ENCODE assay signal across 16 mouse cellular contexts in the genomic region with DNA sequence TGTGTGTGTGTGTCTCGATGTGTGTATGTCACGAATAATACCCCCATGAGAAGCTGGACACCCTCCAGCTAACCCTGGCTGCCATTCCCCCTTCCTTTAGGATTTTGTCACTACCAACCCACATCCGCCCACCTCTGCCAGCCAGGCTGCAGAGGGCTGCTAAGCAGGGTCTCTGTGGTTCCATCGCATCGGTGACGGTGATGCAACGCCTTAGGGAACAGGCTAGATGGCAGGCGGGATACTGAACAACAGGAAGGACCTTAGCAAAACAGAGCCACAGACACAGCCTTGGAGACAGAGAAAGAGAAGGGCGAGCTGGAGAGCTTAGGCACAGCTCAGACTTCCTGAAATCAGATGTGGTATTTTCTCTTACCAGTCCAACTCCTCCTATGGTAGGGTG. TPM values are rescaled to one million over a fixed set of nuclear protein-coding genes. Genes with fewer than 3 reads are reported as not detected.
DNase-seq lines count a peak whose midpoint lies in the region; ATAC-seq lines count a peak whose summit lies in the region.
"Had no signal": no experiment of that assay in that cellular context is flagged by ENCODE, and none has a peak within 500 bp of the region (broad histone marks: within the 10 kb centered on the region; RNA-seq: fewer than 3 reads in every experiment).

No protein-coding gene starts in this region.

- no peaks in the 10 kb centered on the region for H3K27me3 ChIP-seq in hindbrain, embryonic 15.5 days
- peaks cover 11% of the 10 kb centered on the region; the same call in 1 of the 2 replicates for H3K27me3 ChIP-seq in hindbrain, embryonic 12.5 days
- H3K27me3 ChIP-seq in neural tube, embryonic 13.5 days, result peaks cover 3% of the 10 kb centered on the region; the same call in 1 of the 2 replicates
- no peaks in the 10 kb centered on the region for H3K27me3 ChIP-seq in neural tube, embryonic 15.5 days (replicated peaks)

- peak overlapping the region; percentile 33; the same call in 1 of the 2 replicates for H3K27ac ChIP-seq in hindbrain, embryonic 15.5 days (replicated peaks)
- H3K27ac ChIP-seq in hindbrain, embryonic 12.5 days, result no peak overlapping the region
- H3K27ac ChIP-seq in neural tube, embryonic 13.5 days (replicated peaks), result 0 out of 2 replicates have a peak overlapping the region, but pooled peaks have one; percentile 11
- H3K27ac ChIP-seq in neural tube, embryonic 15.5 days (replicated peaks), result peak overlapping the region; percentile 15; the same call in 1 of the 2 replicates
- H3K27ac ChIP-seq: heart, adult 2 months; limb, embryonic 10.5 days; liver, embryonic 13.5 days; stomach, embryonic 15.5 days had no signal

- H3K36me3 ChIP-seq in hindbrain, embryonic 15.5 days, result no peaks in the 10 kb centered on the region
- H3K36me3 ChIP-seq in hindbrain, embryonic 12.5 days, result no peaks in the 10 kb centered on the region
- no peaks in the 10 kb centered on the region for H3K36me3 ChIP-seq in neural tube, embryonic 13.5 days
- H3K36me3 ChIP-seq in neural tube, embryonic 15.5 days, result no peaks in the 10 kb centered on the region
- H3K36me3 ChIP-seq: limb, embryonic 10.5 days; liver, embryonic 13.5 days; stomach, embryonic 15.5 days had no signal

- DNase-seq in neural tube, embryonic 10.5 days (ENCODE audit: extremely low spot score, low spot score), result no peak
- DNase-seq in cerebellum, adult 9-10 months, result peak; percentile 31
- DNase-seq in kidney, adult 11 months, result no peak
- DNase-seq: adrenal gland, postnatal 10 days; heart, adult 2 months; liver, embryonic 13.5 days; thymus, postnatal 14 days had no signal

- H3K9me3 ChIP-seq in hindbrain, embryonic 15.5 days, result no peaks in the 10 kb centered on the region
- H3K9me3 ChIP-seq in hindbrain, embryonic 12.5 days (replicated peaks), result no peaks in the 10 kb centered on the region
- H3K9me3 ChIP-seq in neural tube, embryonic 13.5 days, result no peaks in the 10 kb centered on the region
- H3K9me3 ChIP-seq in neural tube, embryonic 15.5 days (replicated peaks), result no peaks in the 10 kb centered on the region
- H3K9me3 ChIP-seq: limb, embryonic 10.5 days; liver, embryonic 13.5 days; stomach, embryonic 15.5 days had no signal

- H3K4me1 ChIP-seq in hindbrain, embryonic 15.5 days (replicated peaks), result peaks cover 34% of the 10 kb centered on the region
- H3K4me1 ChIP-seq in hindbrain, embryonic 12.5 days, result peaks cover 22% of the 10 kb centered on the region
- peaks cover 40% of the 10 kb centered on the region for H3K4me1 ChIP-seq in neural tube, embryonic 13.5 days (replicated peaks)
- H3K4me1 ChIP-seq in neural tube, embryonic 15.5 days, result peaks cover 27% of the 10 kb centered on the region
- H3K4me1 ChIP-seq: liver, embryonic 13.5 days had no signal

- H3K9ac ChIP-seq in hindbrain, embryonic 15.5 days, result no peak overlapping the region
- H3K9ac ChIP-seq in hindbrain, embryonic 12.5 days, result no peak overlapping the region
- no peak overlapping the region for H3K9ac ChIP-seq in neural tube, embryonic 13.5 days
- no peak overlapping the region for H3K9ac ChIP-seq in neural tube, embryonic 15.5 days (replicated peaks)
- H3K9ac ChIP-seq: liver, embryonic 13.5 days; stomach, embryonic 15.5 days had no signal

- H3K4me2 ChIP-seq in hindbrain, embryonic 15.5 days, result no peak overlapping the region
- no peak overlapping the region for H3K4me2 ChIP-seq in hindbrain, embryonic 12.5 days (replicated peaks)
- H3K4me2 ChIP-seq in neural tube, embryonic 13.5 days, result no peak overlapping the region
- no peak overlapping the region for H3K4me2 ChIP-seq in neural tube, embryonic 15.5 days
- H3K4me2 ChIP-seq: liver, embryonic 13.5 days; stomach, embryonic 15.5 days had no signal

- no peak for ATAC-seq in hindbrain, embryonic 15.5 days (ENCODE audit: low FRiP score, low read depth)
- ATAC-seq in hindbrain, embryonic 12.5 days (ENCODE audit: low FRiP score), result no peak
- ATAC-seq in neural tube, embryonic 13.5 days (ENCODE audit: low read depth), result no peak
- no peak for ATAC-seq in neural tube, embryonic 15.5 days (ENCODE audit: low FRiP score)
- ATAC-seq: forebrain, embryonic 16.5 days; inflammation-experienced regulatory T-cells, adult 6 months had no signal

- no peak overlapping the region for H3K4me3 ChIP-seq in hindbrain, embryonic 15.5 days
- no peak overlapping the region for H3K4me3 ChIP-seq in hindbrain, embryonic 12.5 days
- no peak overlapping the region for H3K4me3 ChIP-seq in neural tube, embryonic 13.5 days
- H3K4me3 ChIP-seq in neural tube, embryonic 15.5 days (replicated peaks), result no peak overlapping the region
- H3K4me3 ChIP-seq: erythroblast, embryonic 14.5 days; heart, adult 2 months; limb, embryonic 10.5 days; liver, embryonic 13.5 days; stomach, embryonic 15.5 days had no signal

- WGBS in hindbrain, embryonic 15.5 days, result 40% methylated on average over 9 of the region's 9 CpGs
- WGBS in hindbrain, embryonic 12.5 days, result 56% methylated on average over 9 of the region's 9 CpGs
- 54% methylated on average over 9 of the region's 9 CpGs for WGBS in neural tube, embryonic 13.5 days
- WGBS in neural tube, embryonic 15.5 days, result 41% methylated on average over 9 of the region's 9 CpGs

RNA-seq across cellular contexts. Expression of gene Dlgap3, which starts 9.7 kb away (rescaled TPM):
- polyA plus RNA-seq in hindbrain, embryonic 15.5 days (2015; fragmentation: Nextera tagmentation; extraction: Ambion mirVana), result 24.9 and 32.0 TPM in 2 replicates
- polyA plus RNA-seq in hindbrain, embryonic 12.5 days (2016; fragmentation: Nextera tagmentation; extraction: Ambion mirVana), result 12.5 and 13.3 TPM in 2 replicates
- 12.3 and 13.4 TPM in 2 replicates for polyA plus RNA-seq in neural tube, embryonic 13.5 days (2015; fragmentation: Nextera tagmentation; extraction: Ambion mirVana)
- 20.9 and 25.1 TPM in 2 replicates for polyA plus RNA-seq in neural tube, embryonic 15.5 days (2015; fragmentation: Nextera tagmentation; extraction: Ambion mirVana)
- polyA plus RNA-seq: erythroblast, embryonic 14.5 days; inflammation-experienced regulatory T-cells, adult 6 months had no signal

RNA-seq across cellular contexts. Expression of gene Tmem35b, which starts 55.2 kb away (rescaled TPM):
- 17.4 and 17.6 TPM in 2 replicates for polyA plus RNA-seq in hindbrain, embryonic 15.5 days (2015; fragmentation: Nextera tagmentation; extraction: Ambion mirVana)
- 19.8 and 20.0 TPM in 2 replicates for polyA plus RNA-seq in hindbrain, embryonic 12.5 days (2016; fragmentation: Nextera tagmentation; extraction: Ambion mirVana)
- 18.6 and 18.8 TPM in 2 replicates for polyA plus RNA-seq in neural tube, embryonic 13.5 days (2015; fragmentation: Nextera tagmentation; extraction: Ambion mirVana)
- 17.7 and 18.9 TPM in 2 replicates for polyA plus RNA-seq in neural tube, embryonic 15.5 days (2015; fragmentation: Nextera tagmentation; extraction: Ambion mirVana)
